Mouse (Mus musculus): ENCODE data around the gene Ntf3. TPM values are rescaled to one million over a fixed set of nuclear protein-coding genes. Genes with fewer than 3 reads are reported as not detected.

Gene Ntf3
- total RNA-seq, 1 experiment from 2014 or later: 2.6 TPM

DNA sequence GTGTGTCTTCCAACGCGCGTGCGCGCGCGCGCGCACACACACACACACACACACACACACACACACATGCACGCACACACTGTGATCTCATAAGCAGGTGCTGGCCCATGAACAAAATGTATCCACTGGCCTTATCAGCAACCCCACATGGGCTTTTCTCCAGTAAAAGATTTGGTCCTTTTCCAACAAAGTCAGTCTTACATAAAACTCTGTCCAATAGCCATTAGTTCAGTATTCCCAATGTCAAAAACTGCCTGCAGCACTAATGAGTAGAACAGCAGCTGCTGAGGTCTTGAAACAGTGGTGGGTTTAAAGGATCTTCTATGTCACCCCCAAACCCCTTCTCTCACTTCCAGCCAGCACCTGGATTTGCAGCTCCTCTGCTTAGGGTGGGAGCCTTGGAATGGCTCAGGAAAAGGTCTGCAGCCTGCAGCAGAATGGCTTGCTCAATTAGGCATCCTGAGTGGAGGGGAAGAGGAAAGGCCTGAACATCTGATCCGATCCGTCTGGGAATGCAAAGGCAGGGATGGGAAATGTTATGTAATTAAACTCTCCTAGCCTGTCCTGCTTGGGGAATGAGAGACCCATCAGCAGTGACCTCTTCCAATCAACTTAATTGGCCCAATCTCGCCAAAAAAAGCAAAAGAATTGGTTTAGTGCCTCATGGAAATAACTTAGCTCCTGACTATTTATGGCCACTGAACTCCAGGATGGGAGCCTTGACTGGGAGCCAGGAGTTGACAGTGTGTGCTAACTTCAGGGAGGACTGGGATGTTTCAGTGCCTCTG, 7.2 kb downstream of the Ntf3 start:
- DNase-seq: no peak

- DNase-seq: no peak
Measured at GRCm38 (mm10) chr6:126155928-126156327, 10.8 kb downstream of the Ntf3 start.

- DNase-seq: no peak
Measured at GRCm38 (mm10) chr6:126154372-126154982, 12.2 kb downstream of the Ntf3 start.

DNA sequence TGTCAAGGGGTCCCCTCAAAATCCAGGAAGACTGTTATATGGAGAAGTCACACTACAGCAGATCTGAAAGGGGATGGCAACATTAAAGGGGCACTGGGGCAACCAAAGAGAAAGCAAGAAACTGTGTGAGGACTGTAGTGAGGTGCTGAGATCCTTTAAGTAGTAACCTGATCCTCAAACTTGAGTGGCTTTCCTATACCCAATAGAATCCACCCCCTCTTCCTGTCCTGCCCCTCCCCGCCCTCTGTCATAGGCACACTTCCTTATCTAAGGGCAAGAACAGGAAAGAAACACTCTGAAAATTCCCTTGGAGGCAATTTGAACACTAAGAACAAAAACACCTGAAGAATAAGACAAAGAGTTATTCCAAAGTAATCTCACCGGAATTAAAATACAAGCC, 13.6 kb downstream of the Ntf3 start:
- no peak for DNase-seq

- no peak for DNase-seq
Measured at GRCm38 (mm10) chr6:126143659-126144058, 23.1 kb downstream of the Ntf3 start.

DNA sequence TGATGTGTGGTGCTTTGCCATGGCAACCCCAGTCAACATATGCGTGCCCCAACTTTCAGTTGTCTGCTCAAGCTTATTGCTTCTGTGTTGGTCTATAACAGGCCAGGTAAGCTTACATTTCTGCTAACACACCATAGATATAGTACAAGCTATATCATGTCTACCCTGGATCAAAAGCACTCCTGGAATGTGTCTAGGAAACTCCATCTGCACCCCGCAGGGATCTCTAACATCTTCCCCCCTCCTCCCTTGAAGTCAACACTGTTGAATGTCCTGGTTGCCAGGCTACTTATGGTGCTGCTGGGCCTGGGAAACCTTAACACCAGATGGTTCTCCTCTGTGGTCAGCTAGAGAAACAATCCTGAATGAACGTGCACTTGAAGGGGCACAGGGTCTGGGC, 24.0 kb downstream of the Ntf3 start:
- no peak for DNase-seq

DNA sequence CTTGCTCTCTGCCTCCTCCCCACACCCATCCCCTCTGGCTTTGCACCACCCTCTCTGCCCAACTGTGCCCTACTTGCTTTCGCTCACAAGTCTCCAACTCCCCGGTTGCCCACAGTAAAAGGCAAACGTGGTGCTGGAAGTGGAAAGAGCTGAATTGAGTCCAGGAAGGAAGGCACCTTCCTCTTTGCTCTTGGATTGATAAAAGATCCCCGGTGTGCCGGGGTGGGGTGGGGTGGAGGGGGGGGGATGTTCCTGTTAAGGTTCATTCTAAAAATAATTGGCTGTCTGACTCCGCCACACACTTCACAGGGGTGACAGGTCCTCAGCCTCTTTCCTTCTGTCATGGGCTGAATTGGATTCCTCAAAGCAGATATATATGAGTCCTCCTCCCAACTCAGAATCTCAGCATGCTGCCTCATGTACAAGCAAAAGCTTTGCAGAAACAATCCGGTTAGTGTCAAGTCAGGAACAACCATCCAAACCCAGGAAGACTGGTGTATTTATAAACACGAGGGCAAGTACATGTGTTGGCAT, 24.6 kb downstream of the Ntf3 start:
- no peak for DNase-seq

- DNase-seq: peak; percentile 22
Measured at GRCm38 (mm10) chr6:126141472-126141871, 25.2 kb downstream of the Ntf3 start.

DNA sequence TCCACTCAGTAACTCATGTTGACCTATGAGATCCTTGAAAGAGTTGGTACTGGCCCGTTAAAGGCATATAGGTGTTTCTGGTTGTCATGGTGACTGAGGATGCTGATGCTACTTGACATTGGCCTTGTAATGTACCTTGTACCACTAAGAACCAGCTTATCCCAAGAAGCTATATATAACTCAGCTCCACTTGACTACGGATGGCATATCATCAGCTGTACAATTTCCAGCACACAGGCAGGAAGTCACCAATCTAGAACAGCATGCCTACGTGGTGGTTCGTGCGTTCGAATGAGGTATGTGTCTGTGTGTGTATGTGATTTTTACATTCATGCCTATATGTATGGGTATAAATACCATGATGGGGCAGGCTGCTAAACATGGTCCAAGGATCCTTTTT, 25.7 kb downstream of the Ntf3 start:
- DNase-seq: no peak

GRCm38 (mm10) chr6:126140416-126140815, 26.3 kb downstream of the Ntf3 start:
- DNase-seq: no peak

- no peak for DNase-seq
Measured at GRCm38 (mm10) chr6:126134155-126134906, 32.4 kb downstream of the Ntf3 start.

GRCm38 (mm10) chr6:126128238-126128637, 38.5 kb downstream of the Ntf3 start:
- no peak for DNase-seq

DNA sequence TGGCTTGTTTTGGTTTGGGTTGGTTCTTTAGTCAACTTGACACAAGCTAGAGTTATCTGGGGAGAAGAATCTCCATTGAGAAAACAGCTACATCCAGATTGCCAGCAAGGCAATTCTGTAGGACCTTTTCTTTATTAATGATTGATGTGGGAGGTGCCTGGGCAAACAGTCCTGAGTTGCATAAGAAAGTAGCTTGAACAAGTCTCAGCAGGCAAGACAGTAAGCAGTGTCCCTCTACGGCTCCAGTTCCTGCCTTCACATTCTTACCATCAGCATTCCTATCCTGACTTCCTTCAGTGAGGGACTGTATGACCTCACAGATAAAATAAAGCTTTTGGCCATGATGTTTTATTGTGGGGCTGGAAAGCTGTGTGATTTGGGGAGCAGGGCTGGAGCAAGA, 48.5 kb downstream of the Ntf3 start:
- no peak for DNase-seq

- DNase-seq: peak; percentile 25
Measured at GRCm38 (mm10) chr6:126117191-126117590, 49.5 kb downstream of the Ntf3 start.

DNA sequence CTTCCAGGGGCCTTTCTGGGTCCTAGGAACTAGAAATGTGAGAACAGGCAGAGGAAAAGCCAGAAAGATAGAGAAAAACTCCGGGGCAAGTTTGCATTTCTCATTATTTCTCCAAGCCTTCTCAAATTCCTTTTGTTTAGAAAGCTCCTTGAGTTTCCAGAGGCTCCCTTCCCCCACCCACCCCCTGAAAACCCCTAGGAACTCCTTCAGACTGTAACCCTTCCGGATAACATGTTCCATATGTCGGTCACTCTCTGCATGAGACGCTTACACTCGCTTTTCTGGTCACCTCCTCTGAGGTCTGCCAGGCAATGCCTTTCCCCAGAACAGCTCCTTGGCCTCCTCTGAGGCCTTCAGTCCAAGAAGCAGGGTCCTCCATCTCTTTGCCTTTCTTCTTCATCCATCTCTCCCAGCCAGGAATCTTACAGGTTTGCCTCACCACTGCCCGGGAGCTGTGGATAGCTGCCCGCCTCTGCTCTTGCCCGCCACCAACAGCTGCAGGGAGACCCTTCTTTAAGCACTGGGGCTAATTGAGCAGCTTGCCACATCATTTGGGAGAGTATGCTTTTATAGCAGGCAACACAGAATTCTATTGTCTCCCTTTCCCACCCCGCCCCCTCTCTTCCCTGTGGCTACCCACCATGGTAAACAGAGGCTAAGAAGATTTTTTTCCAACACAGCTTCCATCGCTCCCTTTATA, 51.6 kb downstream of the Ntf3 start:
- no peak for DNase-seq

DNA sequence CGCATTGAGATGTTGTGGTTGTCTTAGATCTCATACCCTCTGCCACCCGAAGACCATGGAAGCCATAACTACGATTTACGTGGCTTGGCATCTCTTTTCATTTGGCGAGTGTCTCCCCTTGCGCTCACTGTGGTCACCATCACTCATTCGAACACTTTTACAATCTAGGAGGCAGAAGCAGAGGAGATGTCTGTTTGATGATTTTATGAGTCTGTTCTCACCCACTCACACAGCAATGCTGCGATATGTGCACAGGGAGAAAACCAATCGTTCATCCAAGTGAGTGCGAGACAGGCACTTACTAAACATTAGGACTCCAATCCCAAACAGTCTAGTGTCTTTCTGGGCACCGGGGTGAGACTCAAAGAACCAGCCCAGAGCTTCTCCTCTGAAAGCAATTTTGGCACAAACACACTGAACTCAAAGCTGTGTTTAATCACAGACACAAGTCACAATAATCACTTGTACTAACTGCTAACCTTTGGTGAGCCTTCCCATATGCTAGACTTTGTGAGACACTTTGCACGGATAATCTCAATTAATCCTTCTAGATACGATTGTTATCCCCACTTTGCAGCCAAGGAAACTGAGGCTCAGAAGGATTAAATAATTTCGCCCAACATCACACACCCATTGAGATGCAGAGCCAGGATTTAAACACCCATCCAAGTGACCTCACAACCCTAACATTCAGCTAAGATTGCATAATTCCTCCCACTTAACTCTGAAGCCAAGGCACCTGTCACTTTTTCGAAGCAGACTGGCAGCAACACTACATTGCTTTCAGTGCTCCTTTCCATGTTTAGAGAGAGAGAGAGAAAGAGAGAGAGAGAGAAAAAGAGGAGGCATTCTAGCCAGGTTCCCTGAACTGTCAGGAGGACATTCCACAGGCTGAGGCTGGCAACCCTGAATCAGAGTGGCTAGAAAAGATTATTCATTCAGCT, 55.5 kb downstream of the Ntf3 start:
- no peak for DNase-seq

DNA sequence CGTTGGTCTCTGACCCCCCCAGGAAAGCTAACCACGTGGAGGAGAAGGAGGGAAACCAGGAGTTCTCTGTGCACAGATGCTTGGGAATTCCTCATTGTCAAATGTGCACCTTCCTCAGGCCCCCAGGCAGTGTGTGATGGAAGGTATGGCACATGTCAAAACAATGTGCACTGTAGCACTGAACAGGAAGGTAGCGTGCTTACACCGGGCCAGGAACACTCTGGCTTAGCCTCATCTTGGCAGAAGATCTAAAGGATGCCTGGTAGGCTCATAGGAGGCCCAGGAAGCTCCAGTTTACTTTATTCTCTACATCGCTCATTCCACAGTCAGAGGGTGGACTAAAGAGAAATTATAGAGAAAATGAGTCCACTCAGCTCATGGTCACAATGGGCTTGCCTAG, 57.5 kb downstream of the Ntf3 start:
- no peak for DNase-seq

- no peak for DNase-seq
Measured at GRCm38 (mm10) chr6:126108771-126109170, 57.9 kb downstream of the Ntf3 start.

- DNase-seq: no peak
Measured at GRCm38 (mm10) chr6:126107398-126107797, 59.3 kb downstream of the Ntf3 start.

DNA sequence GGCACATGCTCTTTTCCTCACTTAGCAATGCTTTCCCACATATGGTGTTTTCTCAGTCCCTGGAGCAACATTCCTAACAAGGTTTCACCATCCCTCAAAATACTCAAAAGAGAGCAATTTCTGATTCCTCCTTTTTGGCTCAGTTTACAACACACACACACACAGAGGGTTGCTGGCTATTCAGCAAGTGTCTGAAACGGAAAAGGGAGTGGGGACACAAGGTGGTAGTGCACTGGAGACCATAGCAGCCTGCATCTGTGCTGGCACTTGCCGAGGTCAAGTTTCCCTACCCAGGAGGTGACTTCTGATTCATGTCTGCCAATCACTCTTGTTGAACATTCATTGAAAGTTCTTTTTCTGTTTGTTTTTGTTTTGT, 59.9 kb downstream of the Ntf3 start:
- no peak for DNase-seq
